Mouse (Mus musculus) cerebellum, adult (tissue): ENCODE data around the gene Mcat.
A peak's percentile ranks its signal among the peaks of the same experiment; 100 is the strongest.

Source experiments
- ATAC-seq: cut with Nextera tagmentation; 2 replicates; pipeline ENCODE4 v1.9.2; 2017; ENCODE audit warnings: mild to moderate bottlenecking, moderate library complexity, mixed read lengths; ENCODE audit not compliant: insufficient number of reproducible peaks, low FRiP score, low TSS enrichment

The Mcat gene

GRCm38 (mm10) chr15:83541647-83542287 lies 21.8 kb downstream of the Mcat start:
- ATAC-seq: no peak

DNA sequence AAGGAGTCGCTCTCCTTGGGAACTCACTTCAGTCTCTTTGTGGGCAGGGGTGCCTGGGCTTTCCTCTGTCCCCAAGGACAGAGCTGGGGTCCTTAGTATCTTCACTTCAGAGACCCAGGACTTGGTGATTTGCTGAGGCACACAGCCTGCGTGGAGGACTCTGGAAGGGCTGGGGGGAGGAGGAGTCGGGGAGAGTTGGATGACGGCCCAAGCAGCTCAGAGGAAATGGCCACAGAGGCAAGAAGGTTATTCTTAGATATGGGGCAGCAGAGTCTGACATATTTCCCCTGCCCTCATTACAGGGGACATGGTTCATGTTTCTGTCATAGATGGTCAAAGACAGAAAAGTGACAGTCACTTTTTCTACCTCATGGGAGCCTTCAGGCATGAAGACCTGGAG lies 23.7 kb downstream of the Mcat start:
- no peak for ATAC-seq

- ATAC-seq: no peak
Observed at GRCm38 (mm10) chr15:83538855-83539254, 24.7 kb downstream of the Mcat start.

- no peak for ATAC-seq
Observed at GRCm38 (mm10) chr15:83535890-83536231, 27.7 kb downstream of the Mcat start.

DNA sequence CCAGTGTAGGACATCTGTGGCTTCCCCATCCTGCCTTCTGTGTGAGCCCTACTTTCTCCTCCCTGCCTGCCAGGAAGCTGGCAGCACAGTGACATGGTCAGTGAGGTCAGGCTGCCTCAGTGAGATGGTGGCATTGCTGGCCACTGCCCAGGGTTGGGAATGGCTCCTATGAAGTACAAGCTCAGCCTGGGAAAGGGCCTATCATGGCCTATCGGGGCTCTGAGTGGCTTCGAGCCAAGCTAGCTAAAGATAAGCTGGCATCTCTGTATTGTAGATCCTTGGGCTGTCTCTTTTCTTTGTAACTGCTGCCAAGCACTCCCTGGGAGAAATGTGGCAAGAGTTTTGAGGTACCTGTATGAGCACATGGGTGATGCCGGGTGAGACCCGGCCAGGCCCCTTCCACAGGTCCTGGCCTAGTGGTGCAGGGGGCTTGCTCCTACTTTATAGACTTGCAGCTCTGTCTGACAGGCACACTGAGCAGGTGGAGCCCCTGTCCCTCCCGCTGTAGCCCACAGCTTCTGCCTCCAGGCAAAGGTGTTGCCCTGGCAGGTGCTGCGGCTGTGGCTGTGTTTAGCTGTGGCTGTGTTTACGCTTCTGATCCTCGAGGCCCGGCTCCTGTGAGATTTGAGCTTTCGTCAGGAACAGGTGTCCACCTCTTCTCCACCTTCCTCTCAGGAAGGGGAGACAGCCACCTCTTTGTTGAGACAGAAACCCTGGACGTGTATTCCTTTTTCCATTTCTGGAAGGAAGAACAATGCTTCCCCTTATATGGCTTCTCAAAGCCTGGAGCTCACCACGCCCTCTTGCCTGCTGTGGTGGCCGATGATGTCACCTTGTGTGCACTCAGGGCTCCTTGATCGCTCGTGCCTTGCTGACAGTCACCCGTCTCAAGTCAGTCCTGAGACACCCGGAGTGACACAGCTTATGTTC lies 28.4 kb downstream of the Mcat start:
- ATAC-seq: no peak

DNA sequence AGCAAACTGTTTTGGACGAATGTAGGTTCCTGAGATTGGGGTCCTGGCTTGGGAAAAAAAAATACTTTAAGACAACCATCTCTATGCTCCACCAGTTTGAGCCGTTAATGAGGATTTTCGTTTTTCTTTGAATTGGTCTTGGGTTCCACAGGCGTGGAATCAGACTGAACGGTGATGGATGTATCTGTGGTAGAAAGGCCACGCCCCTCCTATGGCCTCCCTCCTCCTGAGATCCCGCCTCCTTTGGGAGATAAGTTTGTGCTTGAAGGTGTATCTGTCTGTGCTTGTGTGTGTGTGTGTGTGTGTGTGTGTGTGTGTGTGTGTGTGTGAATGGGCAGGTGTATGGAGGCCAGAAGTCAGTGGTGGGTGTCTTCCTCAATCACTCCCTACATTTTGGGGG lies 31.0 kb downstream of the Mcat start:
- no peak for ATAC-seq

DNA sequence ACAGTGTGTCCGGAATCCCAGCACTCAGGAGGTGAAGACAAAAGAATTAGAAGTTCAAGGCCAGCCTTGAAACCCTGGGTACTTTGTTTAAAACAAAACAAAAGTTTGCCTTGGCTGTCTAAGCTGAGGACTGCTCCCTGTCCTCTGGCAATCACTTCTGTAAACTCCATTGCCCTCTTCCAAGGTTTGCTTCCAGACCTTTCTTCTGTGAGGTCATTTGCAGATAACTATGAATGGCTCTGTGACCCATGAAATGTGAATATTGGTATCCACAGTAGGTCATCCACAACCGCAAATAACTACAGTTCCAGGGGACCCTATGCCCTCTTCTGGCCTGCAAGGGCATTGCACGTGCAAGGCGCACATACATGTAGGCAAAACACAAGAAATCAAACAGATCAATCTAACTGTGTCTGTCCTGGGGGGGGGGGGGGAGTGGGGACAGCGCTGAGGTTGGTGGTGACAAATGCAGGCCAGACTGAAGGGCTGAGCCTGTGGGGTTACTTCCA lies 31.6 kb downstream of the Mcat start:
- ATAC-seq: no peak

- ATAC-seq: no peak
Observed at GRCm38 (mm10) chr15:83530688-83531087, 32.9 kb downstream of the Mcat start.

DNA sequence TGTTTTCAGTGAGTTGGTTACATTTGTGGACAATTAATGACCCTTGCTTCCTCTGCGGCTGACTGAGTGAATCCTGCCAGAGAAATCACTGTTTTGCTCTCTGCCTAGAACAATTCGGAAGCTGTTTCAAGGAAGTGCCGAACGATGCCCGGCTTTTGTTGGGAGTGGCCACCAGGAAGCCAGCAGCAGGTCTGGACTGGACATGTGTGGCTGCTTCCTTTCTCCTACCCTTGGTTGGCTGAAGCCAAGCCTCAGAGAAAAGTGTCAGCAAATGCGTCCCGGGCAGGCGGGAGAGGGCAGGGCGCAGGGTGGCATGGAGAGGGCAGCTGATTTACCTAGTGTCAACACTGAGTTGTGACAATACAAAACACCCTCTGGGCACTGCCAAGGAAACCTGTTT lies 33.4 kb downstream of the Mcat start:
- no peak for ATAC-seq

DNA sequence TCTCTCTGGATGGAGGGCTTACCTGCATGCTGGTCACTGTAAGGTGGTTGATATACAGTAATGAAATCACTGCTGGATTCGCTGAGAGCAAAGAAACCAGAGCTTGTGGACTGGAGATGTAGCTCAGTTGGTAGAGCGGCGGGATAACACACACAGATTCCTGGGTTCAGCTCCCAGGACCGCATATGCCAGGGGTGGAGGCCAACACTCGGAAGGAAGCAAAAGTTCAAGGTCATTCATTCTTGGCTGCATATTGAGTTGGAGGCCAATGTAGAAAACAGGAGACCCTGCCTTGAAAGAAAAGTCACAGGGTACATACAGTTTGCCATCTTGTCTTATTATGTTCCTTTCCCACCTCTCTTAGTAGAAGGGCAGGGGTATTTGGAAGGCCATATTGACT lies 33.8 kb downstream of the Mcat start:
- no peak for ATAC-seq

GRCm38 (mm10) chr15:83528892-83529291 lies 34.7 kb downstream of the Mcat start:
- ATAC-seq: no peak

- ATAC-seq: no peak
Observed at GRCm38 (mm10) chr15:83527747-83528146, 35.8 kb downstream of the Mcat start.

GRCm38 (mm10) chr15:83527092-83527437 lies 36.5 kb downstream of the Mcat start:
- ATAC-seq: no peak

DNA sequence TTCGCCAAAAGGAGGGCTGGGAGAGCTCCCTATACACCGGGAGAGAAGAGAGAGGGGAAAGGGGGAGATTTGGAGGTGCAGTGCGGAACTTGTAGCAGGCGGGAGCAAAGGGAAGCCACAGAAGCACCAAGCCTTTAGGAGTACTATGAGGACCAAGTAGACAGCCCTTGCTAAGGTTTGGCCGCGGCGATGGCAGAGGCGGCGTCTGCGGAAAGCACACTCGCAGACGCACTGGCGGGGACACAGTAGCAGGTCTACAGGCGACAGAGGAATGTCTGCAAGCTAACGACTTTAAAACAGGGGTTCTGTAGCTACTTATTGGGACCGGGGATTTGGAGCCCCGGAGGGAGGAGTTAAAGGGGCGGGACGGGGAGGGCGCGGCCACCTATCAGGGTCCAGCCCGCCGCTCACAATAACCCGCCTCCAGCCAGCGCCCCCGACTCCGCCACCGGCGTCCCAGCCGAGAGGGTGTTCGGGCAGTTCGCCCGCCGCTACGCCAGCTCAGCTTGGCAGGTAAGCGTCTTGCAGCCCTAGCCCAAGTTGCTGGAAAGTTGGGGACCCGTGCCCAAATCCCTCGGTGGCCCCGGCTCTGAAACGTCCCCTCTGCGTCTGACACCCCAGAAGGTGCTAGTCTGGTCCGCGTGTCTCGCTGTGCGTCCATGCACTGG lies 37.0 kb downstream of the Mcat start, which contains the start of gene Bik:
Gene Bik (plus strand): TSS at position 439 of the 668 bp plus-strand sequence.
- no peak for ATAC-seq

GRCm38 (mm10) chr15:83524333-83524729 lies 39.3 kb downstream of the Mcat start:
- no peak for ATAC-seq

DNA sequence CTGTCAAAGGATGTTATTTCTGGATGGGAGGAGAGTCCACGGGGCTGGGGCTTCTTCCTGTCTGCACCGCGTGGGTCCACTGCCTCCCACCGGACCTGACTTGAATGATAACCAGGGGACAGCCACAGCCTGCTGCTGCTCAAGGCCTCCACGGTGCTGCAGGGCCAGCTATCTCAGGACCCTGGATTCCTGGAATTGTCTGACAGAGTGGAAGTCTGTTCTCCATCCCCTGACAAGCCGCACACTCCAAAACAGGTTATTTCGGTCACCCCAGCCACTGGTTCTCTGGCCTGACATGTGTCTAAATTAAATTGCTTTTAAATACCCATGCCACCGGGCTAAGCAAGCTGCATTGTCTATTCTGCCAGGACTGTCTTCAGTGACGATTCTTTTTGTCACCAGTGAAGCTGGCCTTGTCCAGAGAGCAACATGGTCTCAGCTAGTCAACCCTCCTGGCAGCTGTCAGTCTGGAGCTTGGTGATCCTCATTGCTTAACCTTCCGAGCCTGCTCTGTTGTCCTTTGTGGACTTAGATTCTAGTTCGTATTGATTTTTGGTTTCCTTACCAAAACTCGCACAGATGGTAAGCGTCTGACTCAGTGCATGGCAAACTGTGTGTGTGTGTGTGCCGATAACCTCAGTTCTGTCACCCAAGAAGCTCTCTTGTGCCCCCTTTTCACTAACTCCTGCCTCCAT lies 39.8 kb downstream of the Mcat start:
- no peak for ATAC-seq

- no peak for ATAC-seq
Observed at GRCm38 (mm10) chr15:83523196-83523595, 40.4 kb downstream of the Mcat start.

GRCm38 (mm10) chr15:83520861-83521382 lies 42.7 kb downstream of the Mcat start:
- ATAC-seq: no peak

- peak; percentile 52 for ATAC-seq
Observed at GRCm38 (mm10) chr15:83518215-83519048, 45.2 kb downstream of the Mcat start.
